Mouse (Mus musculus): Measurements from ENCODE around the gene Cyp3a13. TPM values are rescaled to one million over a fixed set of nuclear protein-coding genes. Genes with fewer than 3 reads are reported as not detected.
A peak's percentile ranks its signal among the peaks of the same experiment; 100 is the strongest.
"Not testable (repeated sequence)": the region's sequence is repeated elsewhere in the genome, so short reads cannot be mapped to it uniquely, and the experiment has no call there.

Cyp3a13 gene
- total and polyA plus RNA-seq, 3 experiments: 0.16 TPM; not detected in 2

DNA sequence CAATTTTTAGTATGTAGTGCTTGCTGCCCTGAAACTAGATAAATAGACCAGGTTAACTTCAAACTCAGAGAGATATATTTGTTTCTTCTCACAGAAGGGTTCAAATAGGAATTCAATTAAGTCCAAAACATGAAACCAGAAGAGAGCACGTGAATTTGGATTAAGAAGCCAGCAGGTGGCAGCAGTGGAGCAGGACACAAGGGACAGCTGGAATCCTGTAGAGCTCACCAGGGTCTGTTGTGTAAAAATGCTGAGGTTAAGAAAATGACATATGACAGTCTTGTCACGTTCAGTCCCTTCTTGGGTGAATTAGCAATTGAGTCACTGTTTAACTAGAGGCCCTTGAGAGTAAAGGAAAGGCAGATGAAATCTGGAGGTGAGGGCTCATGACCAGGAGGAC lies 35.5 kb downstream of the Cyp3a13 start:
- H3K9me3 ChIP-seq (replicated peaks): no peaks in the 10 kb centered on the region
- TF ChIP-seq TAL1 (conservative IDR thresholded peaks at IDR 0.05; ENCODE audit: low read depth, low read length) (no peak), GATA1 (IDR thresholded peaks at IDR 0.05; ENCODE audit: borderline replicate concordance, low read length) (no peak), POLR2AphosphoS5 (IDR thresholded peaks at IDR 0.05; ENCODE audit: insufficient replicate concordance, low read depth, low read length) (no peak), CTCF (IDR thresholded peaks at IDR 0.05; ENCODE audit: low read depth, low read length) (no peak), GATA2 (IDR thresholded peaks at IDR 0.05; ENCODE audit: borderline replicate concordance, low read depth, low read length) (no peak)
- H3K27me3 ChIP-seq (ENCODE audit: insufficient read depth, low read length): no peaks in the 10 kb centered on the region
- H3K36me3 ChIP-seq (replicated peaks): no peaks in the 10 kb centered on the region
- no peak overlapping the region for H3K4me3 ChIP-seq (ENCODE audit: low read depth, low read length)
- no peak for DNase-seq (ENCODE audit: low spot score)
- no peak for ATAC-seq (ENCODE audit: extremely low read depth, insufficient number of reproducible peaks, low FRiP score, poor library complexity, severe bottlenecking)
- no peaks in the 10 kb centered on the region for H3K4me1 ChIP-seq (ENCODE audit: insufficient read depth, low read depth, low read length)

DNA sequence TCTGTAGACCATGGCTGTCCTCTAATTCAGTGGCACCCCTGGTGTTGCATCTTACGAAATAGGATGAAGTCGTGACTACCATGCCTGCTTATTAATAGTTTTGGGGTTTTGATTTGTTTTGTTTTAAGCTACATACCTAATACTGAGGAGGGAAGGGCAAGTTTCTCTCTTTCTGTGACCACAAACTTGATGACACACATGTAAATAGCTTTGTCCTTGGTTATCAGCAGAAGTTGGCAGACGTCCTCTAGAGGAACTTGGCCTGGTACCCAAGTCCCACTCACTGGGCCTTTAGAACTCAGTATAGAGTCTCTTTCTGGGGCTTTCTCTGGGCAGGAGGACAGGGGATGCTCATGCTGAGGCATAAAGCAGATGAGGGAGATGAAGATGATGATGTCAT lies 38.1 kb downstream of the Cyp3a13 start:
- DNase-seq (ENCODE audit: low spot score) (no peak), ATAC-seq (ENCODE audit: extremely low read depth, insufficient number of reproducible peaks, low FRiP score, poor library complexity, severe bottlenecking) (no peak)
- Histone ChIP-seq H3K4me3 (ENCODE audit: low read depth, low read length) (no peak overlapping the region), H3K9me3 (replicated peaks) (no peaks in the 10 kb centered on the region), H3K27me3 (ENCODE audit: insufficient read depth, low read length) (no peaks in the 10 kb centered on the region), H3K4me1 (ENCODE audit: insufficient read depth, low read depth, low read length) (no peaks in the 10 kb centered on the region), H3K36me3 (replicated peaks) (no peaks in the 10 kb centered on the region)
- TF ChIP-seq GATA1 (IDR thresholded peaks at IDR 0.05; ENCODE audit: borderline replicate concordance, low read length) (no peak), TAL1 (conservative IDR thresholded peaks at IDR 0.05; ENCODE audit: low read depth, low read length) (no peak), CTCF (IDR thresholded peaks at IDR 0.05; ENCODE audit: low read depth, low read length) (no peak), POLR2AphosphoS5 (IDR thresholded peaks at IDR 0.05; ENCODE audit: insufficient replicate concordance, low read depth, low read length) (no peak), GATA2 (IDR thresholded peaks at IDR 0.05; ENCODE audit: borderline replicate concordance, low read depth, low read length) (no peak)

DNA sequence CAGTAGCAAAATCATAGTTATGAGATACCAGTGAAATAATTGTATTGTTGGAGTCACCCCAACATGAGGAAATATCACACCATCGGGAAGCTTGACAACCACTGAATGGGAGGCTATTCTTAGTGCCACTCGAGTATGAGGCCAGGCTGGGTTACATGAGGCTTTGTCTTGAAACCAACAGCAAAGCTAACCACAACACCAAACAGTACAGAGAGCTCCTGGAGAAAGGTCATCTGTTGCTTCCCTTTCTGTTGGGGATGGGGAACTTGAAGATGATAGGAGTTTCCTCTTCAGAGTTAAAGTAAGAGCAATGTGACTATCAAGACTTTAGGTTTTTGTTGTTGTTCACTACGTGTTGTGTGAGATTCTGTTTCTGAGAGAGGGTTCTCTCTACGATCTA lies 38.5 kb downstream of the Cyp3a13 start:
- H3K4me3 ChIP-seq (ENCODE audit: low read depth, low read length): no peak overlapping the region
- no peaks in the 10 kb centered on the region for H3K36me3 ChIP-seq (replicated peaks)
- H3K4me1 ChIP-seq (ENCODE audit: insufficient read depth, low read depth, low read length): no peaks in the 10 kb centered on the region
- ATAC-seq (ENCODE audit: extremely low read depth, insufficient number of reproducible peaks, low FRiP score, poor library complexity, severe bottlenecking) (no peak), DNase-seq (ENCODE audit: low spot score) (no peak)
- TF ChIP-seq GATA1 (IDR thresholded peaks at IDR 0.05; ENCODE audit: borderline replicate concordance, low read length): no peak
- no peak for TF ChIP-seq POLR2AphosphoS5 (IDR thresholded peaks at IDR 0.05; ENCODE audit: insufficient replicate concordance, low read depth, low read length)
- no peak for TF ChIP-seq TAL1 (conservative IDR thresholded peaks at IDR 0.05; ENCODE audit: low read depth, low read length)
- no peak for TF ChIP-seq GATA2 (IDR thresholded peaks at IDR 0.05; ENCODE audit: borderline replicate concordance, low read depth, low read length)
- no peak for TF ChIP-seq CTCF (IDR thresholded peaks at IDR 0.05; ENCODE audit: low read depth, low read length)
- no peaks in the 10 kb centered on the region for H3K9me3 ChIP-seq (replicated peaks)
- H3K27me3 ChIP-seq (ENCODE audit: insufficient read depth, low read length): no peaks in the 10 kb centered on the region

DNA sequence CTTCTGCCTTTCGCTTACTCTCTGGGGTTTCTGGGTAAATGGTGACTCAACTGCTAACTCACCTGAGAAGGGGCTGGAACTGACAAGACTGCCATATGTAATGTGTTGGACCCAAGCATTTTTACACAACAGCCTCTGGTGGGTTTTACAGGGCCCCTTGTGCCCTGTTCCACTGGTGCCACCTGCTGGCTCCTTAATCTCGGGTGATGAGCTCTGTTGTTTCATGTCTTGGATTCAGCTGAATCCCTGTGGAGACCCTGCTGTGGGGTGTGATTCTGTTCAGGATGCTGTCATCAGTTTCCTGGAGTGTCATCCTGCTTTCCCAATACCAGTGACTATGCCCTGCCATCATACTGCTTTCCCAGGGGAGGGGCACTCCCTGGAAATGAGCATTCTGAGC lies 43.6 kb downstream of the Cyp3a13 start:
- Histone ChIP-seq H3K9me3 (replicated peaks) (no peaks in the 10 kb centered on the region), H3K4me3 (ENCODE audit: low read depth, low read length) (no peak overlapping the region), H3K27me3 (ENCODE audit: insufficient read depth, low read length) (no peaks in the 10 kb centered on the region), H3K4me1 (ENCODE audit: insufficient read depth, low read depth, low read length) (no peaks in the 10 kb centered on the region), H3K36me3 (replicated peaks) (no peaks in the 10 kb centered on the region)
- ATAC-seq (ENCODE audit: extremely low read depth, insufficient number of reproducible peaks, low FRiP score, poor library complexity, severe bottlenecking) (no peak), DNase-seq (ENCODE audit: low spot score) (no peak)
- TF ChIP-seq POLR2AphosphoS5 (IDR thresholded peaks at IDR 0.05; ENCODE audit: insufficient replicate concordance, low read depth, low read length): no peak
- no peak for TF ChIP-seq TAL1 (conservative IDR thresholded peaks at IDR 0.05; ENCODE audit: low read depth, low read length)
- TF ChIP-seq CTCF (IDR thresholded peaks at IDR 0.05; ENCODE audit: low read depth, low read length): no peak
- no peak for TF ChIP-seq GATA2 (IDR thresholded peaks at IDR 0.05; ENCODE audit: borderline replicate concordance, low read depth, low read length)
- no peak for TF ChIP-seq GATA1 (IDR thresholded peaks at IDR 0.05; ENCODE audit: borderline replicate concordance, low read length)

DNA sequence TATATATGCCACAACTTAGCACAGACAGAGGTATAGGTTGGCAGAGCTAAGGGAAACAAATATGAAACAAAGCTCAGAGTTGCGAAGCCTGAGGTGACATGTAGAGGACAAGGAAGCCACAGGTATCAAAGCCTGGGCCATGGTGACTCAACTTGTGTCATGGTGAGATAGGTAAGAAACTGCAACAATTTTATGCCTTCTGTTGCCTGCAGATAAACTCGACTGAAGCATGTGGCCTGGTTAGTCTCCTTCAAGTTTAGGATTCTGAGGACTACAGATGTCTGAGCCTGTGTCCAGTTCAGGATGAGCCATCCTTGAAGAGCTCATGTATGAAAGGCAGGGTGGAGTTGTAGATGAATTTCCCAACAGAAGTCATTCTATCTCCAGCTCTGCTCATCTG lies 46.4 kb downstream of the Cyp3a13 start:
- Histone ChIP-seq H3K4me3 (ENCODE audit: low read depth, low read length) (no peak overlapping the region), H3K36me3 (replicated peaks) (no peaks in the 10 kb centered on the region), H3K4me1 (ENCODE audit: insufficient read depth, low read depth, low read length) (no peaks in the 10 kb centered on the region), H3K9me3 (replicated peaks) (no peaks in the 10 kb centered on the region), H3K27me3 (ENCODE audit: insufficient read depth, low read length) (no peaks in the 10 kb centered on the region; the same call in 1 of the 2 replicates)
- ATAC-seq (ENCODE audit: extremely low read depth, insufficient number of reproducible peaks, low FRiP score, poor library complexity, severe bottlenecking) (no peak), DNase-seq (ENCODE audit: low spot score) (no peak)
- TF ChIP-seq GATA1 (IDR thresholded peaks at IDR 0.05; ENCODE audit: borderline replicate concordance, low read length) (no peak), CTCF (IDR thresholded peaks at IDR 0.05; ENCODE audit: low read depth, low read length) (no peak), GATA2 (IDR thresholded peaks at IDR 0.05; ENCODE audit: borderline replicate concordance, low read depth, low read length) (no peak), POLR2AphosphoS5 (IDR thresholded peaks at IDR 0.05; ENCODE audit: insufficient replicate concordance, low read depth, low read length) (no peak), TAL1 (conservative IDR thresholded peaks at IDR 0.05; ENCODE audit: low read depth, low read length) (no peak)

DNA sequence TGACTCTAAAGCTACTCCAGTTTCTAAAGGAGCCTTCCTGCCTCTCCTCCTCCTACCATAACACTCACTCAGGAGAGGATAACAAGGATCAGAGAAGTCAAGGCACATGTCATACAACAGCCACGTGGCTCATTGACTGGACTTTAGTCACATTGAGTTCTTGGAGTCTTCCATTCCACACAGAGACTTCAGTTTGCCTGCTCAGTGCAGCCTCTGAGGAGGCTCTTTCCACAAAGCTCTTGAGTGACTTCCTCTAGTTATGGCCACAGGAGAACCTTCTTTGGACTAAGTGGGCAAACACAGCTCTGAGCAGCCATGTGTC lies 49.1 kb downstream of the Cyp3a13 start:
- DNase-seq (ENCODE audit: low spot score); ATAC-seq (ENCODE audit: extremely low read depth, insufficient number of reproducible peaks, low FRiP score, poor library complexity, severe bottlenecking); H3K36me3 ChIP-seq (replicated peaks); H3K4me3 ChIP-seq (ENCODE audit: low read depth, low read length); H3K4me1 ChIP-seq (ENCODE audit: insufficient read depth, low read depth, low read length); H3K27me3 ChIP-seq (ENCODE audit: insufficient read depth, low read length); H3K9me3 ChIP-seq (replicated peaks): not testable (repeated sequence)

DNA sequence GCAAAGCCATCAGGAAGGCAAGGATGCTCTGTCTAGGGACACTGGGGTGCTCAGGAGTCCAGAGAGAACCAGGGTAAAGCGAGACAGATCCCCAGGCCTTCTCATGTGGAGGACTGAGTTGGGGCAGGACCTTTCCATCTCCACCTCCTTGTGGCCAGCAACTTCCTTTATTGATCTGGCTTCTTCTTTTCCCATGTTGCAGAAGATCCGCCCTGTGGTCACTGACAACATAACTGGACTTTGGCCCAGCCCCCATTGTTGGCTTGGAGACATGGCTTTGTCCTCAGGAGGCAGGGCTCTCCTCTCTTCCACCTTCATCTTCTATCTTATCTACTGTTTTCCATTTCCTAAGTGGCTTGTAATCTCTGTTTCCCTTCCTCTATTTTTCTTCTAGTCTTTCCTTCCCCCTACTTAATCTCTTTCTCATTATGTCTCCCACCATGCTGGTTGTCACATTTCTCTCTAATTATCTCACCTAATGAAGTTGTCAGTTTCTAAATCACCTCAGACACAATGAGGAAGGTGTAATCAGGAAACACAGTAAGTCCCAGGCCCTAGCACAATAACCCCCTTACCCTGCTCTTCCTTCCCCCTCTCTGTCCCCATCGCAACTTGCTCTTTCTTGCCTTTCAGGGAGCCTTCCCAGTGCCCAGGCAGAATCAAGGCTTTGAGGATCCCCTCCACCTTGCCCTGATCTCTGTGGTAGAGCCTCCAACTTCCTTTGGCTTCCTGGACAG lies 49.6 kb downstream of the Cyp3a13 start, which contains the start of gene Pilrb2:
TSS of gene Pilrb2 (minus strand) at position 172 of the 737 bp plus-strand sequence.
- H3K36me3 ChIP-seq (replicated peaks); H3K9me3 ChIP-seq (replicated peaks); H3K4me3 ChIP-seq (ENCODE audit: low read depth, low read length); H3K4me1 ChIP-seq (ENCODE audit: insufficient read depth, low read depth, low read length); DNase-seq (ENCODE audit: low spot score); H3K27me3 ChIP-seq (ENCODE audit: insufficient read depth, low read length): not testable (repeated sequence)
- peak; percentile 47; the same call in 1 of the 2 replicates for ATAC-seq (ENCODE audit: extremely low read depth, insufficient number of reproducible peaks, low FRiP score, poor library complexity, severe bottlenecking)

DNA sequence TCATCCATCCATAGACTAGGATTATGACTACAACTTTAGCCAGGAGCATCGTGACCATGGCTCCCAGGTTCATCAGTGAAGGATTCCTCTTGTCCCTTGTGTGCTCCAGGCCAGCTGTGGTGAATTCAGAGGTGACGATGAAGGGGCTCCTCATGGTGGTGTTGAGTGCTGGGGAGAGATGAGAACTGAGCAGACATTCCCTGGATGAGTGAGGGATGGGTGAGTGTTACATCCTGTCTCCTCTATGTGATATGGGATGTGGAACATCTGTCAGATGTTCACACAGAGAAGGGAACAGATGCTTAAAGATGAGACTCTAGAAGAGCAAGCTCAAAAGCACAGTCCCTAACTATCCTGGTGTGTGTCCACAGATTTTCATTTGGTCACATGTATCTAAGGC lies 52.8 kb downstream of the Cyp3a13 start:
- not testable (repeated sequence) for DNase-seq (ENCODE audit: low spot score); ATAC-seq (ENCODE audit: extremely low read depth, insufficient number of reproducible peaks, low FRiP score, poor library complexity, severe bottlenecking); H3K4me1 ChIP-seq (ENCODE audit: insufficient read depth, low read depth, low read length); H3K27me3 ChIP-seq (ENCODE audit: insufficient read depth, low read length); H3K4me3 ChIP-seq (ENCODE audit: low read depth, low read length); H3K36me3 ChIP-seq (replicated peaks); H3K9me3 ChIP-seq (replicated peaks)

DNA sequence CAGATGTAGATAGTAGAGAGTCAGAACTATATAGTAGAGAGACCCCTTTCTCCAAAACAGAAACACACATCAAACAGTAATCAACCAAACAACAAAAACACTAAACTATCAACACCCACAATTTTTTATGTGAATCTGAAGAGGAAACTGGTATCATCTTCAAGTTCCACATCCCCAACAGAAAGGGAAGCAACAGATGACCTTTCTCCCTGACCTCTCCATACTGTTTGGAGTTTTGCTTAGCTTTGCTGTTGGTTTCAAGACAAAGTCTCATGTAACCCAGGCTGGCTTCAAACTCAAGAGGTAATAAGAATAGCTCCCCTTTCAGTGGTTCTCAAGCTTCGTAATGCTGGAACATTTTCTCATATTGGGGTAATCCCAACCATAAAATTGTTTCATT lies 57.4 kb downstream of the Cyp3a13 start:
- H3K27me3 ChIP-seq (ENCODE audit: insufficient read depth, low read length); H3K4me1 ChIP-seq (ENCODE audit: insufficient read depth, low read depth, low read length); H3K9me3 ChIP-seq (replicated peaks); H3K4me3 ChIP-seq (ENCODE audit: low read depth, low read length); DNase-seq (ENCODE audit: low spot score); H3K36me3 ChIP-seq (replicated peaks); ATAC-seq (ENCODE audit: extremely low read depth, insufficient number of reproducible peaks, low FRiP score, poor library complexity, severe bottlenecking): not testable (repeated sequence)
